Mouse (Mus musculus): Measurements from ENCODE around the gene B3galt1. TPM values are rescaled to one million over a fixed set of nuclear protein-coding genes. Genes with fewer than 3 reads are reported as not detected.

The B3galt1 gene
- polyA plus RNA-seq, 1 experiment from 2014 or later: 8.4 TPM

GRCm38 (mm10) chr2:68011336-68011735 is 445.7 kb downstream of the B3galt1 start:
- WGBS: 80% methylated on average over 4 of the region's 4 CpGs

GRCm38 (mm10) chr2:68020251-68020680 is 454.6 kb downstream of the B3galt1 start:
- Histone ChIP-seq H3K36me3 (ENCODE audit: control insufficient read depth, insufficient read depth, low read length) (no peaks in the 10 kb centered on the region), H3K4me3 (ENCODE audit: low read depth, low read length) (no peak overlapping the region), H3K4me2 (ENCODE audit: low read depth, severe bottlenecking) (no peak overlapping the region), H3K9me3 (ENCODE audit: control insufficient read depth, low read length) (no peaks in the 10 kb centered on the region), H3K27ac (replicated peaks; ENCODE audit: low read depth, low read length) (no peak overlapping the region), H3K4me1 (ENCODE audit: control insufficient read depth, insufficient read depth, low read length) (no peaks in the 10 kb centered on the region), H3K9ac (ENCODE audit: low read length) (no peak overlapping the region), H3K27me3 (ENCODE audit: control insufficient read depth, insufficient read depth, low read length) (no peaks in the 10 kb centered on the region)
- 92% methylated on average over 5 of the region's 5 CpGs for WGBS
- no peak for DNase-seq (ENCODE audit: low spot score)
- no peak for ATAC-seq (ENCODE audit: insufficient number of reproducible peaks, low FRiP score, low TSS enrichment, low read depth)

More at GRCm38 (mm10) chr2:68011336-68011735, 445.7 kb downstream of the B3galt1 start:
- Histone ChIP-seq H3K36me3 (ENCODE audit: control insufficient read depth, insufficient read depth, low read length) (no peaks in the 10 kb centered on the region), H3K9me3 (ENCODE audit: control insufficient read depth, low read length) (no peaks in the 10 kb centered on the region), H3K4me1 (ENCODE audit: control insufficient read depth, insufficient read depth, low read length) (no peaks in the 10 kb centered on the region), H3K4me3 (ENCODE audit: low read depth, low read length) (no peak overlapping the region), H3K9ac (ENCODE audit: low read length) (no peak overlapping the region), H3K27ac (replicated peaks; ENCODE audit: low read depth, low read length) (no peak overlapping the region), H3K27me3 (ENCODE audit: control insufficient read depth, insufficient read depth, low read length) (no peaks in the 10 kb centered on the region), H3K4me2 (ENCODE audit: low read depth, severe bottlenecking) (no peak overlapping the region)
- no peak for ATAC-seq (ENCODE audit: insufficient number of reproducible peaks, low FRiP score, low TSS enrichment, low read depth)
- DNase-seq (ENCODE audit: low spot score): no peak

GRCm38 (mm10) chr2:68021541-68022152 is 456.0 kb downstream of the B3galt1 start:
- Histone ChIP-seq H3K4me2 (ENCODE audit: low read depth, severe bottlenecking) (no peak overlapping the region), H3K36me3 (ENCODE audit: control insufficient read depth, insufficient read depth, low read length) (no peaks in the 10 kb centered on the region), H3K4me3 (ENCODE audit: low read depth, low read length) (no peak overlapping the region), H3K27ac (replicated peaks; ENCODE audit: low read depth, low read length) (no peak overlapping the region), H3K9me3 (ENCODE audit: control insufficient read depth, low read length) (no peaks in the 10 kb centered on the region), H3K4me1 (ENCODE audit: control insufficient read depth, insufficient read depth, low read length) (no peaks in the 10 kb centered on the region), H3K27me3 (ENCODE audit: control insufficient read depth, insufficient read depth, low read length) (no peaks in the 10 kb centered on the region), H3K9ac (ENCODE audit: low read length) (no peak overlapping the region)
- 87% methylated on average over 6 of the region's 6 CpGs for WGBS
- ATAC-seq (ENCODE audit: insufficient number of reproducible peaks, low FRiP score, low TSS enrichment, low read depth) (no peak), DNase-seq (ENCODE audit: low spot score) (no peak)

GRCm38 (mm10) chr2:68028811-68029210 is 463.1 kb downstream of the B3galt1 start:
- Histone ChIP-seq H3K4me1 (ENCODE audit: control insufficient read depth, insufficient read depth, low read length) (no peaks in the 10 kb centered on the region), H3K27me3 (ENCODE audit: control insufficient read depth, insufficient read depth, low read length) (no peaks in the 10 kb centered on the region), H3K4me3 (ENCODE audit: low read depth, low read length) (no peak overlapping the region), H3K4me2 (ENCODE audit: low read depth, severe bottlenecking) (no peak overlapping the region), H3K9me3 (ENCODE audit: control insufficient read depth, low read length) (no peaks in the 10 kb centered on the region), H3K27ac (replicated peaks; ENCODE audit: low read depth, low read length) (no peak overlapping the region), H3K9ac (ENCODE audit: low read length) (no peak overlapping the region), H3K36me3 (ENCODE audit: control insufficient read depth, insufficient read depth, low read length) (no peaks in the 10 kb centered on the region)
- ATAC-seq (ENCODE audit: insufficient number of reproducible peaks, low FRiP score, low TSS enrichment, low read depth) (no peak), DNase-seq (ENCODE audit: low spot score) (no peak)
- WGBS: 94% methylated on average over 2 of the region's 2 CpGs

GRCm38 (mm10) chr2:68034711-68035110 is 469.0 kb downstream of the B3galt1 start:
- H3K9ac ChIP-seq (ENCODE audit: low read length): no peak overlapping the region
- WGBS: 92% methylated on average over 3 of the region's 3 CpGs
- H3K9me3 ChIP-seq (ENCODE audit: control insufficient read depth, low read length): no peaks in the 10 kb centered on the region
- H3K4me2 ChIP-seq (ENCODE audit: low read depth, severe bottlenecking): no peak overlapping the region
- no peak for ATAC-seq (ENCODE audit: insufficient number of reproducible peaks, low FRiP score, low TSS enrichment, low read depth)
- H3K36me3 ChIP-seq (ENCODE audit: control insufficient read depth, insufficient read depth, low read length): no peaks in the 10 kb centered on the region
- no peaks in the 10 kb centered on the region for H3K27me3 ChIP-seq (ENCODE audit: control insufficient read depth, insufficient read depth, low read length)
- DNase-seq (ENCODE audit: low spot score): no peak
- no peak overlapping the region for H3K27ac ChIP-seq (replicated peaks; ENCODE audit: low read depth, low read length)
- H3K4me1 ChIP-seq (ENCODE audit: control insufficient read depth, insufficient read depth, low read length): no peaks in the 10 kb centered on the region
- no peak overlapping the region for H3K4me3 ChIP-seq (ENCODE audit: low read depth, low read length)

GRCm38 (mm10) chr2:68040752-68041151 is 475.1 kb downstream of the B3galt1 start:
- Histone ChIP-seq H3K9me3 (ENCODE audit: control insufficient read depth, low read length) (no peaks in the 10 kb centered on the region), H3K36me3 (ENCODE audit: control insufficient read depth, insufficient read depth, low read length) (no peaks in the 10 kb centered on the region), H3K27me3 (ENCODE audit: control insufficient read depth, insufficient read depth, low read length) (no peaks in the 10 kb centered on the region), H3K4me1 (ENCODE audit: control insufficient read depth, insufficient read depth, low read length) (no peaks in the 10 kb centered on the region), H3K4me3 (ENCODE audit: low read depth, low read length) (no peak overlapping the region), H3K9ac (ENCODE audit: low read length) (no peak overlapping the region), H3K4me2 (ENCODE audit: low read depth, severe bottlenecking) (no peak overlapping the region), H3K27ac (replicated peaks; ENCODE audit: low read depth, low read length) (no peak overlapping the region)
- 91% methylated on average over 5 of the region's 5 CpGs for WGBS
- DNase-seq (ENCODE audit: low spot score): no peak
- ATAC-seq (ENCODE audit: insufficient number of reproducible peaks, low FRiP score, low TSS enrichment, low read depth): no peak

- DNase-seq (ENCODE audit: low spot score) (no peak), ATAC-seq (ENCODE audit: insufficient number of reproducible peaks, low FRiP score, low TSS enrichment, low read depth) (no peak)
- 84% methylated on average over 6 of the region's 6 CpGs for WGBS
- Histone ChIP-seq H3K4me1 (ENCODE audit: control insufficient read depth, insufficient read depth, low read length) (no peaks in the 10 kb centered on the region), H3K27me3 (ENCODE audit: control insufficient read depth, insufficient read depth, low read length) (no peaks in the 10 kb centered on the region), H3K9ac (ENCODE audit: low read length) (no peak overlapping the region), H3K36me3 (ENCODE audit: control insufficient read depth, insufficient read depth, low read length) (no peaks in the 10 kb centered on the region), H3K27ac (replicated peaks; ENCODE audit: low read depth, low read length) (no peak overlapping the region), H3K9me3 (ENCODE audit: control insufficient read depth, low read length) (no peaks in the 10 kb centered on the region), H3K4me3 (ENCODE audit: low read depth, low read length) (no peak overlapping the region), H3K4me2 (ENCODE audit: low read depth, severe bottlenecking) (no peak overlapping the region)
Observed at GRCm38 (mm10) chr2:68052481-68052880, 486.8 kb downstream of the B3galt1 start.

- Histone ChIP-seq H3K4me1 (ENCODE audit: control insufficient read depth, insufficient read depth, low read length) (no peaks in the 10 kb centered on the region), H3K27me3 (ENCODE audit: control insufficient read depth, insufficient read depth, low read length) (no peaks in the 10 kb centered on the region), H3K36me3 (ENCODE audit: control insufficient read depth, insufficient read depth, low read length) (no peaks in the 10 kb centered on the region), H3K27ac (replicated peaks; ENCODE audit: low read depth, low read length) (no peak overlapping the region), H3K9ac (ENCODE audit: low read length) (no peak overlapping the region), H3K9me3 (ENCODE audit: control insufficient read depth, low read length) (no peaks in the 10 kb centered on the region), H3K4me3 (ENCODE audit: low read depth, low read length) (no peak overlapping the region), H3K4me2 (ENCODE audit: low read depth, severe bottlenecking) (no peak overlapping the region)
- DNase-seq (ENCODE audit: low spot score): no peak
- no peak for ATAC-seq (ENCODE audit: insufficient number of reproducible peaks, low FRiP score, low TSS enrichment, low read depth)
- WGBS: 71% methylated on average over 3 of the region's 3 CpGs
Observed at GRCm38 (mm10) chr2:68053243-68053642, 487.6 kb downstream of the B3galt1 start.

- no peaks in the 10 kb centered on the region for H3K4me1 ChIP-seq (ENCODE audit: control insufficient read depth, insufficient read depth, low read length)
- no peak overlapping the region for H3K27ac ChIP-seq (replicated peaks; ENCODE audit: low read depth, low read length)
- ATAC-seq (ENCODE audit: insufficient number of reproducible peaks, low FRiP score, low TSS enrichment, low read depth): no peak
- no peak for DNase-seq (ENCODE audit: low spot score)
- H3K4me2 ChIP-seq (ENCODE audit: low read depth, severe bottlenecking): no peak overlapping the region
- H3K36me3 ChIP-seq (ENCODE audit: control insufficient read depth, insufficient read depth, low read length): no peaks in the 10 kb centered on the region
- no peak overlapping the region for H3K4me3 ChIP-seq (ENCODE audit: low read depth, low read length)
- 81% methylated on average over 4 of the region's 4 CpGs for WGBS
- no peaks in the 10 kb centered on the region for H3K27me3 ChIP-seq (ENCODE audit: control insufficient read depth, insufficient read depth, low read length)
- no peaks in the 10 kb centered on the region for H3K9me3 ChIP-seq (ENCODE audit: control insufficient read depth, low read length)
- no peak overlapping the region for H3K9ac ChIP-seq (ENCODE audit: low read length)
Observed at GRCm38 (mm10) chr2:68061341-68061740, 495.7 kb downstream of the B3galt1 start.
